Mouse (Mus musculus): ENCODE measurements around the gene Psma6.

Gene Psma6

DNA sequence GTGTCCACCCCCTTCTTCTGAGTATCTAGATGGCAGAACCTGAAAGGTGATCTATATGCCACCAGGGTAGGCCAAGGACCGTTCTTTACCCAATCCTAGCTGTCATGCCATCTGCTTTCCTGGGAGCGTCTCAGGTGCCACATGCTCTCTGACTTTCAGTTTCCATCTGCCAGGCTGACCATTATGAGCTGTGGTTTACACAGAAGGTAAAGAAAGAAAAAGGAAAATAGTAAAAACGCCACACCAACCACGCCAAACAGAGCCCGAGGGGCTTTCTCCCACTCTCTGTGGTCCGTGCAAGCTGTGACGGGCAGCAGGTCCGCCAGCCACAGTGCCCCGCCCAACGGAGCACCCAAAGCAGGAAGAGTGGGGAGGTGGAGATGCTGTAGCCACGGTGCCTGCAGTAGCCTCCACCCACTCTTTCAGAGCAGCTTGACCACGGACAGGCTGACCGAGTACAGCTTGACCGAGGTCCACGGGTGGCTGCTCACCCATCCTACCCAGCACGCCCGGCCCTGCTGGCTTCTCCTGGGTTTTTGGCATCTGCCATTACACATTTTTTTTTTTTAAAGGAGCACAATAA lies 81.5 kb downstream of the Psma6 start:
- peak in 1 of 2 experiments; percentile 58 for DNase-seq

- peak; percentile 82 to 92 for DNase-seq
Observed at GRCm38 (mm10) chr12:55466088-55466701, 82.2 kb downstream of the Psma6 start.

GRCm38 (mm10) chr12:55466816-55467215 lies 82.8 kb downstream of the Psma6 start:
- DNase-seq: no peak

GRCm38 (mm10) chr12:55467331-55468180 lies 83.5 kb downstream of the Psma6 start:
- DNase-seq: no peak

Data from thymus, adult 18-20 months (tissue).